Mouse (Mus musculus) embryo, embryonic 11 days (tissue): ENCODE measurements around the gene Traf3ip1.

ENCODE experiments used
- DNase-seq: peaks from one replicate; pipeline ENCODE4 v3.0.0-alpha.2; 2015

The Traf3ip1 gene

DNA sequence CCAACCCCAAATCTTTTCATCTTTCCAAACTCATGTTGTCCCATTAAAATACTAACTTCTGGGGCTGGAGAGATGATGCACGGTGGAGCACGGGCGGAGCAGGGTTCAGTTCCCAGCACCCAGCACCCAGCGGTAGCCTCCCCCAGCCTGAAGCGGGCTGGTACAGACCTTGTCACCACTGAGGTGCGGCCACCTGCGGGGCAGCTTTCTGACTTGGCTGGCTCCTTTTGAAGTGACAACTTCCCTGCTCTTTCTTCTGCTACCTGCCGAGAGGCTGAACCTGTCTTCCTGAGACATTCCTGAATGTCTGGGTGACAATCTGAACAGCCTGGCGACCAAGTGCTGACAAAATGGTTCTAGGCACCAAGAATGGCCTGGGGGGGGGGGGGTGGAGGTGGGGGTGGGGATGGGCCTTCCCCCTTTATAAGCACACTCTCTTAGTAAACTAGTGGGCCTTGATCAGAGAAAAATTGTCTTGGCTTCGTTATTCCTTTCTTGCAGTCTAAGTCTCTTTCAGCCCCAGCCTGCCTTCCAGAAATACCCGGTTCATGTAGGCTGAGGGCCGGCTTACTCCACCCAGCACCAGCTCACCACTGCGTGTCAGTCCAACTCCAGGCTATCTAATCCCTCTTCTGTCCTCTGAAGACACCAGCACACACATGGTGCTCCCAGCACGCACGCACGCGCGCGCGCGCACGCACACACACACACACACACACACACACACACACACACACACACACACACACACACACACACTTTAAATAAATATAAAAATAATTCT, 43.5 kb downstream of the Traf3ip1 start:
- no peak for DNase-seq

DNA sequence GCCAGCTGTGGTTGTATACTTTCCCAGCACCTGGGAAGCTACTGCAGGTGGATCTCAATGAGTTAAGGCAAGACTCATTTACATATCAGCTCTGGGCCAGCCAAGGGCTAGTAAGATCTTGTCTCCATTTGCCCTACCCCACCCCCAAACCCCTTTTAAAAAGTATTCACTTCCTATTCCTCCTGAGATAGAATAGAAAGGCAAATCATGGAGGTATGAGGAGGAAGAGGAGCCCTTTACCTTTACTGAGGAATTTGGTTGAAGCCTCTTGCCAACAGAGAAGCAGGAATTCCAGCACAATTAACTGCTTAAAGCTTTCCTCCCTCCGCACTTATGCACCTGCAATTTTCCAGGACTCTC, 44.1 kb downstream of the Traf3ip1 start:
- DNase-seq: no peak

GRCm38 (mm10) chr1:91539246-91539645, 44.8 kb downstream of the Traf3ip1 start:
- DNase-seq: no peak

GRCm38 (mm10) chr1:91539704-91540270, 45.3 kb downstream of the Traf3ip1 start:
- no peak for DNase-seq

DNA sequence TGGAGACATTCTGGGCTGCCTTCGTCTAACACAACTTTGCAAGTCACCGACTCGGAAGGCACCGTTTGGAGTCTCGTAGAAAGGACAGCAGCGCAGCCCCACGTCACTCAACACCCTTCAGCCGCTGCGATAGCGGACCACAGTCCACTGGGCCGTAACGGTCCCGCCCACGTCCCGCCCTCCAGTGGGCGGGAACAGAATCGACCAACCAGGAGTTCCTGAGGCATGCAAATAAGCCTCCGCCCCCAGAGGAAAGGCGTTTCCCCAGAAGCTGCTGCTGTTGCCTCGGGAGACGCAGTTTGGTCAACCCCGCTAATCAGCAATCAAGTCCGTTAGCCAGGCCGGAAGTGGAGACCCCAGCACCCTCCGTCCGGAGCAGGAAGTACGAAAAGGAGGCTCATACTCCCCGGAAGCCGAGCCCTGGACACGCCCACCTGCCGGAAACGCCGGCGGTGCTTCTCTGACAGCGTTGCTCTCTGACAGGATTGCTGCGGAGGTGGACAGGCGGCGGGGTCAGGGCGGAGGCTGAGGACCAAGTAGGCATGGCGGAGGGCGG, 45.9 kb downstream of the Traf3ip1 start, which contains the start of gene Asb1:
Asb1 (plus strand) TSS at position 274 of the 556 bp plus-strand sequence.
- DNase-seq: peak; percentile 98

- no peak for DNase-seq
Observed at GRCm38 (mm10) chr1:91541042-91541592, 46.7 kb downstream of the Traf3ip1 start.

- no peak for DNase-seq
Observed at GRCm38 (mm10) chr1:91543974-91544373, 49.5 kb downstream of the Traf3ip1 start.

DNA sequence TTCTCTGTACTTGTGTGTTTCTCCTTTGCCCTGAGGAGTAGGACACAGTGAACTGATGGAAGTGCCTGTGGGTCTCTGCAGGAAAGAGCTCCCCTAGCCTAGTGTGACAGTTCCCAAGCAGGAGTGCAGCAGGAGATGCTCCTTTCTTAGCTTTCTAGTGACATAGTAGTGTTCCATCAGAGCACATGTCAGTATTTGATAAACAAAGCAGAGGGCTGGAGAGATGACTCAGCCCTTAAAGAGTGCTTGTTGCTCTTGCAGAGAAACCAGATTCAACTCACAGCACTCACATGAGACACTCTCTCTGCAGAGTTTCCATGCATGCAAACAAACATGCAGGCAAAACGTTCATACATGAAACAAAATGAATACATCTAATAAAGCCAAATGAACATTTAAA, 50.8 kb downstream of the Traf3ip1 start:
- no peak for DNase-seq

DNA sequence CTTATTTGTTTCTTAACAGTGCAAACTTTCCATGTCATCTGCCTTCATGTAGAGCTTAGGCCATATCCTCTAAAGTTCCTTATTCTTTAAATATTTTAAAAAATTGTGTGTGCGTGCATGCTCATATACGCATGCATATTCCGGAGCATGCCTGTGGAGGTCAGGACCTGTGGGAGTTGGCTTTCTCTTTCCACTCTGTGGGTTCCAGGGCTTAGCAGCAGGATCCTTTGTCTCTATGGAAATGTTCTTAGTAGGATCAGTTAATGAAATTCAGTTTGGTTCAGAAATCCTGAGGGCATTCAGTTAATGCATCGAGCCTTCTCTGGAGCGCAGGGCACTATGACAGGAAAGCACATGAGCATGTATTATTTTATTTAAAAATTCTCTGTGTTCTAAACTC, 53.1 kb downstream of the Traf3ip1 start:
- DNase-seq: peak; percentile 42

- DNase-seq: no peak
Observed at GRCm38 (mm10) chr1:91549073-91549472, 54.6 kb downstream of the Traf3ip1 start.

GRCm38 (mm10) chr1:91557099-91557498, 62.7 kb downstream of the Traf3ip1 start:
- no peak for DNase-seq

DNA sequence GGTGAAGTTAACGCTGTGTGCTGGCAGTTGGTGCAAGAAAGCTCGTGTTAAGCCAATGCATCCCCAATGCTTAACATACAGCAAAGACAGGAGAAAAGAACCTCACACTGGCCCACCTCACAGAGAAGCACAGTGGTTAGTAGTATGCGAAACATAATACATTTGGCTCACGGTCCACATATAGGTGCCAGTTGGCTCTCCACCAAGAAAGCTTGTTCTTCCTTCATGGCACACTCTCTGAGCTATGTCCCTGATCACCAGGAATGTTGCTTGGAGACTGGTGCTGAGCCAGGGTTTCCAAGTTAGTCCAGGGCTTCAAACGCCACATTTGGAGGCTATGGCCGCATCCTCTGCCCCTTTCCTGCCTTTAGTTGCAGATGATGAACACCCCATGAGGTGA, 66.8 kb downstream of the Traf3ip1 start:
- no peak for DNase-seq

DNA sequence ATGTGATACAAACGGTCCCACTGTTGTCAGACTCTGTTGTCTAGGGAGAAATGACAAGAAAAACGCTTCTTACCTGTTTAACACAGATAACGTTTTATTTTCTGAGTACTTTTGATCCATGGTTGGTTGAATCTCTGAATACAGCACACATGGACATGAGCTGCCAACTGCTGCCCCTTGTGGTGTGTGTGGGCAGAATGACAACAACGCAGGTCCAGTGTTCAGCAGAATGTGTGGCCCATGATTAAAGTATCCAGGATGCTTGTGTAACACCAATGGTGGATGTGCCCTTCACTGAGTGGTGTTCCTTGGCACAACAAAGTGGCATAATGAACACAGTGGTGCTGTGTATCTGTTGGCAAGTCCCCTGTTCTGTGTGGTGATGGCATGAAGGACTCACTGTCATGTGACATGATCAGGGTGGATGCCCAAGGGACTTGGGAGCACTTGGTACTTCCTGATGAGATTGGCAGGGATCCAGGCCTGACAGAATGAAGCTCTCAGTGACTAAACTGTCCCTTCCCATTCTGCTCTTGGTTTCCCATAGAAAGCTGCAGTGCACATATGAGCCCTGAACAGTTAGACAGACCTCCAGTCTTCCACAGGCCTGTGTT, 68.6 kb downstream of the Traf3ip1 start:
- no peak for DNase-seq

DNA sequence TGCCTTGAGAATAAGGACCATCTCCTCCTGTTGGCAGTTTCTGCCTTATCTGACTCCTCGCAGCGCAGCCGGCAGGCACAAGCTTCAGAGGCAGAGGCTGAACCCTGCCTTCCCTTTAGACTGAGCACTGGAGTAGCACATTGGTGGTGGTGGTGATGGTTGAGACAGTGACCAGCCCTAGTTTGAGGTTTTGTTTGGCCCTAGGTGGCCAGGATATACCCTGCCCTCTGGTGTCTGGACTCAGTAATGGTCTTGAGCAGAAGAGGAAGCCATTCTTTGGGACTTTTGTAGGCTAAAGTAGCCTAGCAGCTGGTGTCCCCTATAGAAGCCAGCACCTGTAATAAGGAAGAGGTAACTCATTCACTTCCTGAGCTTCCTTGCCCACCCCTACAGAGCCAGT, 69.6 kb downstream of the Traf3ip1 start:
- DNase-seq: no peak

DNA sequence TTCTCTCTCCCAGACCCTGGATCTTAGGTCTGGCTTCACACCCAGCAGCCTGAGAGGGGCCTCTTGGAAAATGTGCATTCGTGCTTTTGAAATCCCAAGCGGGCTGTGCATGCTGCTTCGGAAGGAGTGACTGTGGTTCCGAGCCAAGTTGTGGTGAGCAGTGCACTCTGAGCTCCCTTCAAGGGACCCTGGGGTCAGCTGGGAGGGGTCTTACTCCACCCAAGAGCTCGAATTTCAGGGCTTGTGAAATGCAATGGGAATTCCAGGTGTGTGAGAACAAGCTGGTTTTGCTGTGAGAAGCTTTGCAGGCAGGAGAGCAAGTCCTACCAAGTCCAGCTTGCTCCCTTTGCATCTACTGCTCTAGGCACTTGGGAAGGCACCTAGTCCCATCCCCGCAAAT, 70.2 kb downstream of the Traf3ip1 start:
- DNase-seq: no peak

- no peak for DNase-seq
Observed at GRCm38 (mm10) chr1:91567269-91567668, 72.8 kb downstream of the Traf3ip1 start.

DNA sequence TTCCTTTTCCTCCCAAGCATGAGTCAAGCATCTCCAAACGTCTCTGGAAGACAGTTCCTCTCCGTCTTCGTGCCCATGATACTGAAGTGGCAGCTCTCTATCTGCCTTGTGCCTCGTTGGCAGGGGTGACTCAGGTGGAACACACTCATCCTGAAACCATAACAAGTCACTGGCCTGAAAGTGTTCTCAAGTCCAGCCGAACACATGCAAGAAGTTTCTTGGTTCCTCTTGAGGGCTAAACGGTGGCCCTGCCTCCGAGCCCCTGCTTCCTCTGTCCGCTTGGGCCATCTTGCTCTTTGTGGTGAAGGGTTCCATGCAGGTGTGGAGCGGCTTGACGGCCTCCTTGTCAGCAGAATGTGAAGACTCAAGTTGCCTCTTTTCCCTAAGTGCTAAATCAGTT, 78.0 kb downstream of the Traf3ip1 start:
- no peak for DNase-seq

DNA sequence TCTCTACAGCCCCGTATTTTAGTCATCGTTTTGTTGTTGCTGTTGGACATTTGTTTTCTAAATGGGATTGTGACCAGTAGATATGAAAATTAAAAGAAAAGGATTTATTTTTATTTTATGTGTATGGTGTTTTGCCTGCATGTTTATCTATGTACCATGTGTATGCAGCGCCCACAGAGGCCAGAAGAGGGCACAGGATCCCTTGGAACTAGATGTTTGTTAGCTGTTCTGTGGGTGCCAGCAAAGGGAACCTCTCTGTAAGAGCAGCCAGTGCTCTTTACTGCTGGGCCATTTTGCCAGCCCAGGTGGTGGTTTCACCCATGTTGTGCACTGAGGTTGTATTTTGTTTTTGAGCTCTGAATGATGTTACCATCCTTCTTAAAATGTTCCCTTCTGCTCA, 79.8 kb downstream of the Traf3ip1 start:
- DNase-seq: peak; percentile 56

DNA sequence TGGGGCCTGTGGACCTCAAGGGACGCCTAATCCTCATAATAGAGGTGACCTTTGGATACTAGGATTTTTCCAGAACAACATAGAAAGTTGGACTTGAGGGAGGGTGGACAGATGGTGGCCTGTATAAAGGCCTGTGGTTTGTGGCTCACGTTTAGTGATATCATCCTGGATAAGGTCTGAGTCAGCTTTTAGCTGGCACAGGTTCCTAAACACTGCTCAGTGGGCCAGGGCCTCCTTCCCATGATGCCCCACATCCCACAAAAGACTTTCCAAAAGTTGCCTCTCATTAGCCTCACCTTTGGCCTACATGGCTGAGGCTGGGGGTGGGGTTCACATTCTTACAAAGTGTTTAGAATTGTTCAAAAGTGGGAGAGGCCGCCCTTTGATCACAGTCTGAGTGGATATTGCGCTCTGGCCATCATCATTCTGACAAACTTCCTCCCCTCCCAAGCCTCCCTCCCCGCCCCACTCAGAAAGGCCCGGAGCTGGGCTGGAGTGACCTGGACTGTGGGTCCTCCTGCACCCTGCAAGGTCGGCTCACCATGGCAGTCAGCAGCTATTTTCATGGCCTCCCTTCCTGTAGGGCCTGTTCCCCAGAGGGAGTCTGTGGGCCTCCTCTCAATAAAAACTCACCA, 83.6 kb downstream of the Traf3ip1 start:
- no peak for DNase-seq
